Mouse (Mus musculus) cerebellum, adult 2 months (tissue): ENCODE data around the gene Malrd1. TPM values are rescaled to one million over a fixed set of nuclear protein-coding genes. Genes with fewer than 3 reads are reported as not detected.

Experiments
- DNase-seq, 2 experiments: peaks; one replicate each; pipeline ENCODE4 v3.0.0; 2021
- H3K27ac ChIP-seq: fragments of 200-500 bp; 2 replicates; pipeline ENCODE4 v1.5.1; 2012; ENCODE audit warnings: low read length, control low read depth, inconsistent platforms; ENCODE audit not compliant: insufficient read depth
- H3K27me3 ChIP-seq: fragments of 200-500 bp; 2 replicates; pipeline ENCODE4 v1.6.1; 2012; ENCODE audit warnings: inconsistent platforms, mild to moderate bottlenecking, low read length, moderate library complexity; ENCODE audit not compliant: control insufficient read depth, insufficient read depth
- H3K4me1 ChIP-seq: fragments of 200-500 bp; 2 replicates; pipeline ENCODE4 v1.6.1; 2011; ENCODE audit warnings: low read length; ENCODE audit not compliant: control insufficient read depth, insufficient read depth
- H3K4me3 ChIP-seq: fragments of 200-500 bp; replicated peaks from 2 replicates; pipeline ENCODE3; 2011; ENCODE audit warnings: mild to moderate bottlenecking, low read depth, low read length, control low read depth; ENCODE audit not compliant: insufficient read depth
- CTCF ChIP-seq: fragments of 200-500 bp; IDR thresholded peaks from 2 replicates; pipeline ENCODE4 v1.5.1; 2011; ENCODE audit warnings: low read depth, mild to moderate bottlenecking, control low read depth, low read length, moderate library complexity, borderline replicate concordance; ENCODE audit not compliant: insufficient read depth
- POLR2A ChIP-seq: fragments of 200-500 bp; IDR thresholded peaks from 2 replicates; pipeline ENCODE4 v1.6.1; 2011; ENCODE audit warnings: low read length, control low read depth, borderline replicate concordance; ENCODE audit not compliant: insufficient read depth
- WGBS: fragments of 180-500 bp; shearing (Covaris S2); methylation state at CpG from one replicate; pipeline ENCODE4 v1.1.7; 2018; 5-methylcytosine and 5-hydroxymethylcytosine counted together
- polyA plus RNA-seq: library from polyadenylated mRNA; depleted of rRNA; stranded (reverse); fragments of >200 nt; gene quantifications from 2 replicates; pipeline ENCODE4 v1.2.3, GENCODE M21; 2012

Malrd1 gene
- polyA plus RNA-seq, 1 experiment, result 0.02 TPM

DNA sequence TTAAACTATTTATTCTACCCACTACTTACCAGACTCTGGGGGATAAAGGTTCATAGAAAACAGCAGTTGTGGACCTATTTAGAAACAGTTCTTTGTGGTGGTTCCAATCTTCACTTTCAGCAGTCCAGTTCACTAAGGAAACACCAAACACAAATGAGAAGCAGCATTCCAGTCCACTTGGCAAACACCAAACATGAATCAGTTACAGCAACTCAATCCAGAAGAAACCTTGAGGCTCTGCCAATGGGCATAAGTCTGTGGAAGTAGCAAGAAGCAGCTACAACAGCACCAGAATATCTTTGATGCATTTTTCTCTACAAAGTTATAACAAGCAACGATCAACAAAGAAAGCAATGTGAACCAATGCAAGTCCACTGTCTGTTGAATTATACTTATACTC is 214.7 kb downstream of the Malrd1 start:
- DNase-seq, result peak in 1 of 2 experiments; percentile 15
- no peak for TF ChIP-seq POLR2A
- no peak for TF ChIP-seq CTCF
- WGBS, result 83% methylated on average over 1 of the region's 1 CpGs
- Histone ChIP-seq H3K27me3 (no peaks in the 10 kb centered on the region), H3K4me3 (no peak overlapping the region), H3K27ac (no peak overlapping the region), H3K4me1 (no peaks in the 10 kb centered on the region)

DNA sequence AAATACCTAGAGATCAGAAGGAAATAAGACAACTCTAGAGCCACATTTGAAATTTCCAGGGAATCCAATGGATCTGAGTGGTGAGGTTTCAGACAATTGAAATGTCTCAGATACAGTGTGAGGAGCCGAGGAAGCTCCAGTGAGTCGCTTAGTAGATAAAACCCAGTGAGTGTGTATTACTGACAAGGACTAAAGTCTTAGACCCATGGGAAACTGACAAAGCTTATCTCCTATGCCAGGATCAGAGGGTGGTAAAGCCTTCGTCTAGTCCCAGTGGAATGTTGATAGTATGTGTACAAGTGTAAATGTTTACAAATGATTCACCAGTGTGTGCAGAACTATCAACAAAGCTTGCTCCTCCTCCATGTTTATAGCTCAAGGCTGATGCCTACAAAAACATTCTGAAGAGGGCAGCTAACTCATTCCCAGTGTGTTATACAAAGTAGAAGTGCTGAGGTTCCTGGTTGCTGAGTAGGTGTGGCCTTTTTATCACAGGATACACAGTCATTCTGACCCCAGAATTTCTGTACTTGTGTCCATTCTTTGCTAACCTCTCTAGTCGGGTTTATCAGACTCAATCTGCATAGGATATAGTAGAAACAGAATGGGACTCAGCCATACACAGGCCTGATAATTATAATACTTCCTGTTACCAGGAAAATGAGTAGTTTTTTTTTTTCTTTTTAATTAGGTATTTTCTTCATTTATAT is 218.9 kb downstream of the Malrd1 start:
- TF ChIP-seq POLR2A (no peak), CTCF (no peak)
- H3K4me3 ChIP-seq, result no peak overlapping the region
- H3K27ac ChIP-seq, result no peak overlapping the region
- H3K27me3 ChIP-seq, result no peaks in the 10 kb centered on the region
- WGBS, result 84% methylated on average over 4 of the region's 4 CpGs
- H3K4me1 ChIP-seq, result no peaks in the 10 kb centered on the region
- no peak for DNase-seq

- Histone ChIP-seq H3K4me3 (no peak overlapping the region), H3K27ac (no peak overlapping the region), H3K27me3 (no peaks in the 10 kb centered on the region), H3K4me1 (no peaks in the 10 kb centered on the region)
- 83% methylated on average over 2 of the region's 2 CpGs for WGBS
- DNase-seq, result no peak
- no peak for TF ChIP-seq CTCF
- TF ChIP-seq POLR2A, result no peak
These were observed 258.5 kb downstream of the Malrd1 start for GRCm38 (mm10) chr2:15784818-15785217.

DNA sequence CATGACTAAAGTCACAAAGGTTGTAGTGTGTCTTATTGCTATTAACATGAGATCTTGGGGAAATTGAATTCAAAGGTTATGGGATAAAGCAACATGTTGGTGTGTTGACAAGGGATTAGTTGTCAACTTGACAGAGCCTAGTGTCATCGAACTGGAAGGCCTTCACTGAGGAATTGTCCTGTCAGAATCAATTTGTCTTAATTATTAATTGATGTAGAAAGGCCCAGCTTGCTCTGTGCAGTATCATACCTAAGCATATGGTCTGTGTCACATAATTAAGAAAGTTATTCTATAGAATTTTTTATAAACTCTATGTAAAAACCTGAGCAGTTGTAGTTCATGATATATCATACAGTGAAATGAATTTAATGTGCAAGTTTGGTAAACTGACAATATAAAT is 289.4 kb downstream of the Malrd1 start:
- no peaks in the 10 kb centered on the region for H3K27me3 ChIP-seq
- TF ChIP-seq POLR2A (no peak), CTCF (no peak)
- no peak overlapping the region for H3K27ac ChIP-seq
- H3K4me1 ChIP-seq, result no peaks in the 10 kb centered on the region
- no peak overlapping the region for H3K4me3 ChIP-seq
- WGBS, result 17% methylated on average over 1 of the region's 1 CpGs
- DNase-seq, result no peak

DNA sequence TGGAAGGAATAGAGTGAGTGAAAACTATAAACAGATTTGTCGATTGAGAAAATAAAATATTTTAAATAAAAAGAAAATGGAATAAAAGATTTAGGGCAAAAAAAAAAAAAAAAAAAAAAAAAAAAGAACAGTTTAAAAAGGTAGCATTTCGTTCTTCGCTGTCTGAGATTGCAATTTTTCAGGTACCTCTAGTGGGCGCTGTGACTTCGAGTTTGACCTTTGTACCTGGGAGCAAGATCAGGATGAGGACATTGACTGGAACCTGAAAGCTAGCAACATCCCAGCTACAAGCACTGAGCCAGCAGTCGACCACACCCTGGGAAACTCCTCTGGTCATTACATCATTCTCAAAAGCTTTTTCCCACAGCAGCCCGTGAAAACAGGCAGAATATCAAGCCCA is 343.1 kb downstream of the Malrd1 start:
- no peak overlapping the region for H3K27ac ChIP-seq
- no peak for DNase-seq
- no peak overlapping the region for H3K4me3 ChIP-seq
- 28% methylated on average over 7 of the region's 7 CpGs for WGBS
- no peaks in the 10 kb centered on the region for H3K27me3 ChIP-seq
- TF ChIP-seq POLR2A (no peak), CTCF (no peak)
- H3K4me1 ChIP-seq, result no peaks in the 10 kb centered on the region

DNA sequence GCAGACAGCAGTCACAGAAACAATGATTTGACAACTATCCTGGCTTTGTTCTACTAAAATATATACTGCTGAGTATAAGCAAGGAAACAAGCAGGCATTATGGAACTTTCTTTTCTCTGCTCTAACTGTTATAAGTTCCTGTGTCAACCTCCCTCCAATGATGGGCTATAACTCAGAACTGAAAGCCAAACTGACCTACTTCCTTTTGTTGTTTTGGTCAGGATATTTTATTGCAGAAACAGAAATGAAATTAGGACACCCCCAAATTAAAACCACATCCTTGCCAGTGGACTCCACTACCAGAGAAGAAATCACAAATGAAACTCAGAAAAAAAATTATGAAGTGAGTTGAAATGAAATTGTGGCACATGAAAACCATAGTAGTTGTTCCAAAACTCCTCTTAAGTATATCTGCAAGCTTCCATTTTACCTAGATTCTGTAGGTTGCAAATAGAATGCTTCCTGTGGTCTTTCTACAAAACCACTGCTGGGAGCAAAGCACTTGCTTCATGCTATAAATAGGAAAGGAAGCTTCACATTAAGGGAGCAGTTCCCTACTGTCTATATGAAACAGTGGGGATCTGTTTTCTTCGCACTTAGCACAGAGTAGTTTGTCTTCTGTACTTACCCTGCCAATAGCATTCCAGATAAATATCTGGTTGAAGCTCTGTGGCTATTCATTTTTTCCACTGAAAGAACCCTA is 367.3 kb downstream of the Malrd1 start:
- TF ChIP-seq CTCF (no peak), POLR2A (no peak)
- no peak overlapping the region for H3K4me3 ChIP-seq
- H3K27me3 ChIP-seq, result no peaks in the 10 kb centered on the region
- no peaks in the 10 kb centered on the region for H3K4me1 ChIP-seq
- DNase-seq, result no peak
- H3K27ac ChIP-seq, result no peak overlapping the region
- 56% methylated on average over 1 of the region's 1 CpGs for WGBS

DNA sequence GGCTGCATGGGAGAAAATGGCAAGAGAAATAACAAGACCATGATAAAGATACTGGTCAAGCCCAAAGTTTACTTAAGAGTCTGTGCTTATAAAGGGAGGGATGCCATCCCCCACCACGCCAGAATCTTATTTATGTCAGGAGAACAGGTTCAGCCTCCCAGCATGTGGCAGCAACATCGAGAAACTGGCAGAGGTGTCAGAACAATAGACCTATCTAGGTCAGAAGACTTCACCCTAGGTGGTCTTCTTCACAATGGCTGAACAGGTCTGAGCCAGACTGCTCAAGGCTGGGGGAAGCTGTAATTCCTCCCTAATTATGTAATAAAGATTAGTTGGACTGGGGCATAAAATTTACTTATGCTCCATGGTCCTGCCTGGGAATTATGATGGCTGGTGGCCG is 399.2 kb downstream of the Malrd1 start:
- 23% methylated on average over 3 of the region's 3 CpGs for WGBS
- TF ChIP-seq CTCF (no peak), POLR2A (no peak)
- DNase-seq, result no peak
- no peaks in the 10 kb centered on the region for H3K27me3 ChIP-seq
- no peaks in the 10 kb centered on the region for H3K4me1 ChIP-seq
- H3K4me3 ChIP-seq, result no peak overlapping the region
- no peak overlapping the region for H3K27ac ChIP-seq

DNA sequence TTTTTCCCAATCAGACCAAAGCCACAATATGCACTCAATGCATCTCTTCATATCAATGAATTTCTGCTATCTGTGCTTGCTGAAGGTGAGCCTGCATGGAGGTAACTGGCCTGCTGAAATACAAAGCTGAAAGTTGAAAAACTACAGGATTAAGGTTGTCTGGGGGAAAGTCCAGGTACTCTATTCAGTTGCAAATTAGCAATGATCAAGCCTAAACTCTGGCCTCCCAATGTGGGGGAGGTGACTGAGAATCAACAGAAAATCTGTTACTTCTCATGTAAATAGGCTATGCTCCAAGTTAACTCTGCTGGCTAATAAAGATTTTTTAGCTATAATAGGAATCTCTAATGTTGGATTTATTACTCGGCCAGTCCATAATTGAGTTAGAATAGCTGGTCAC is 399.8 kb downstream of the Malrd1 start:
- 48% methylated on average over 1 of the region's 1 CpGs for WGBS
- Histone ChIP-seq H3K27me3 (no peaks in the 10 kb centered on the region), H3K4me3 (no peak overlapping the region), H3K4me1 (no peaks in the 10 kb centered on the region), H3K27ac (no peak overlapping the region)
- DNase-seq, result no peak
- no peak for TF ChIP-seq POLR2A
- TF ChIP-seq CTCF, result no peak
